Mouse (Mus musculus) lung, postnatal 14 days (tissue): ENCODE data around the gene Mrs2.

Source experiments
- DNase-seq: peaks from one replicate; pipeline ENCODE4 v3.0.0; 2021

Mrs2 gene

GRCm38 (mm10) chr13:25019793-25020539 is at the start of gene Mrs2:
Gene Mrs2 (minus strand): TSS chr13:25020379.
- peak; percentile 88 for DNase-seq

DNA sequence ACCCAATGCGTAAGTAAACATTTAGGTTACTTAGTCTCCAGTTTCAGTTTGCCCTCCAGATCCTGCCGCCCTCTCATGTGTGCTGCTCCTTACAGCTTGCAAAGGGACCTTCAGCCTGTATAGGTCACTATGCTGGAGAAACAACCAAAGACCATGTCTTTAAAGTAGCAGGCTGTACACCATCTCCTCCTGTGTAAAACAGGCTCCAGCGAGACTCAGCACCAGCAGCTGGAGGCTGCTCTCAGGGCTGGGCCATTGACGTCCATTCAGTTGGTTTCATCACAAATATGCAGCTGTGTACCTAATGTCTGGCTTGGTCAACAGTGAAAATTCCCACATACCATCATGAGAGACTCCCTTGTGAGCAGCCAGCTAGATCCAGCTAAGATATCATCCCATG is 49.6 kb upstream of the Mrs2 start:
- no peak for DNase-seq

- DNase-seq = no peak
Observed at GRCm38 (mm10) chr13:25067183-25067582, 47.0 kb upstream of the Mrs2 start.

DNA sequence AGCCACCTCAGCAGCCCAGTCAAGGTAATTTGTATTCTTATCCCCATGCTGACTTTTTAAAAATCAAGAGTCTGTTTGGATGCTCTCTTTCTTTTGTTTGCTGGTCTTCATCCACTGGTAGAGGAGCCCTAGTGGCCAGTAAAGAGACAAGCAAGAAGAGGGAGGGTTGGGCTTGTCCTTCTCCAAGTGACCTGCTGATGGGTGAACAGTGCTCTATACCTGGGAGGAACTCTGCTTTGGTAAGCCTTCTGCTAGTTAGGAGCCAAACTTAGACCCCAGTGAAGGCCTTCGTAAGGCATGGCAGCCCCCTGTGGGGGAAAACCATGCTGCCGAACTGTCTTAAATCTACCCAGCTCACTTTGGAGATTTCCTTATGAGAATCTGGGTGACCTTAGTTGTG is 46.5 kb upstream of the Mrs2 start:
- DNase-seq = no peak

- DNase-seq = peak; percentile 7
Observed at GRCm38 (mm10) chr13:25055873-25056667, 35.9 kb upstream of the Mrs2 start, which contains the start of gene Dcdc2a. Gene Dcdc2a (plus strand): TSS chr13:25056004.

DNA sequence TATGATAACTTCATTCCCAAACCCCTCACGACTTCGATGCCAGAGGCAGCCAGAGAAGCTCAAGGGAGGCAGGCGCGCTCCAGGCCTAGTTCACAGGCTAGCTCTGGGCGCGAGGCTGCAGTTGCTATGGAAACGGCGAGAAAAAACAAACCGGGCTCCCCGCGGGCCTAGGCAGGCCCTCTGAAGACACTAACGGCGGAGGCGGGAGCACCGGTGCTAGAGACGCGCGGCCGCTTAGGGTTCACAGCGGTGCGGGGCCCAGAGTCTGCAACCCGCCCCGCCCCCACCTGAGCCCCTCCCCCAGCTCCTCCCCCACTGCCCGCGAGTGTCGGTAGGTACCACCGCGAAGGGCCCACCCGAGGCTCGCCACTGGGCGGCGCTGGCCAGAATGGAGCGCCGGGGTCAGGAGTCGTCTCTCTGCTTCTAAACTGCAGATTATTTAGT is 35.0 kb upstream of the Mrs2 start:
- DNase-seq = peak; percentile 36

- DNase-seq = no peak
Observed at GRCm38 (mm10) chr13:25052671-25053070, 32.5 kb upstream of the Mrs2 start.

GRCm38 (mm10) chr13:25039488-25039887 is 19.3 kb upstream of the Mrs2 start:
- no peak for DNase-seq

DNA sequence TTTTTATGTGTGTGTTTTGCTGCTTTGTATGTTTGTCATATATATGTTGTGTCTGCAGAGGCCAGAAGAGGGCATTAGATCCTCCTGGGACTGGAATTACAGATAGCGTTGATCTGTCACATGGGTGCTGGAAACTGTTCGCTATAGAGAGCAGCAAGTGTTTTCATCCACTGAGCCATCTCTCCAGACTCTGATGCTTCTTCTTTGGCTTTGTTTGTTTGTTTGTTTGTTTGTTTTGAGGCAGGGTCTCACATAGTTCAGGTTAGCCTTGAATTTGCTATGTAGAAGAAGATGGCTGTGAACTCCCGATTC is 6.9 kb upstream of the Mrs2 start:
- DNase-seq = no peak

DNA sequence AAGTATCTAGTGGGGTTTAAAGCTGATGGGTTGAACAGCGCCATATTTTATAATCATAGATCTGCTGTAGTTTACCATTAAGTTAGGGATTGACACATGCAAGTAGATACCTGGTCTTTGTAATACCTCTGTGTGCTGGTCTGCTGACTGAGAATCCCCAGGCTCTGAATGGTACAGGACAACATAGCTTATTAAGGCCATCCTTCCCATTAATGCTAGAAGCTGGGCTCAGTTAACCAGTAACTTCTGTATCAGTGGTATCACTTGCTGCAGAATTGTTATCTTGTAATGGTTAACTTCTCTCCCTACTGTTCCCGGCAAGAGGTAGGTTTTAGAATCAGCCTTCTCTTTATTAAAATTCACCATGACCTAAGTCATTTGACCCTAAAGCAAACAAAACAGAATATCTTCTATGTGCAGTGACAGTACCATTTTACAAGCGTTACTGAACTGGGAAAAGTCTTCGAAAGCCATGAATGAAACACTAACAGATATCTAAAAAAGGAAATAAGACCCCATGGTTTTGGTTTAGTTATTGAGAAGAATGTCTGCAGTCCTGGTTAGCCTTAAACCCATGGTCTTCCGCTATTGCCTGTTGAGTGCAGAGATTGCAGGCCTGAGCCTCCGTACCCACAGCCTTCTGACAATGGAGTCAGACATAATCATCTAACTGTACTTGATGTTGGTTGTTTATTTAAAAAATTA is 6.4 kb upstream of the Mrs2 start:
- no peak for DNase-seq

GRCm38 (mm10) chr13:25024655-25025054 is 4.5 kb upstream of the Mrs2 start:
- DNase-seq = peak; percentile 57

GRCm38 (mm10) chr13:25023129-25023528 is 3.0 kb upstream of the Mrs2 start:
- no peak for DNase-seq

DNA sequence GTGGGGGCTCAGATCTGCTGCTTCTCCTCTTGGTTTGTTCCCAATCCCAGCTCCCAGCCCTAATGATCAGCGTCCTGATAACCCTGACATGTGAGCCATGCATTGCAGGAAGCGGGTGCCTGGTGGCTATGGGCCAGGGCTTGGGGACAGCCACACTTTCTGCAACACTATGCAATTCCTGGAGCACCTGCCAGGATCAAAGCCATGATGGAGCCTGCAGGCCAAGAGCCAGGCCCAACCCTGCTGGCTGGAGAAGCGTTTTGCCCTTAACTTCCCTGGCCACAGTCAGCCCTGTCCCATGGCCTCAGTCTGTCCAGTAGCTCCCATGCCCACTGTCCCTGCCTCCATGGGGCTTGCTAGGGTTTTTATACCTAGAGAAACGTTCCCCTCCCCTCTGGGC is 2.2 kb upstream of the Mrs2 start:
- no peak for DNase-seq

GRCm38 (mm10) chr13:25020540-25020892 is 337 bp upstream of the Mrs2 start:
- DNase-seq = no peak

DNA sequence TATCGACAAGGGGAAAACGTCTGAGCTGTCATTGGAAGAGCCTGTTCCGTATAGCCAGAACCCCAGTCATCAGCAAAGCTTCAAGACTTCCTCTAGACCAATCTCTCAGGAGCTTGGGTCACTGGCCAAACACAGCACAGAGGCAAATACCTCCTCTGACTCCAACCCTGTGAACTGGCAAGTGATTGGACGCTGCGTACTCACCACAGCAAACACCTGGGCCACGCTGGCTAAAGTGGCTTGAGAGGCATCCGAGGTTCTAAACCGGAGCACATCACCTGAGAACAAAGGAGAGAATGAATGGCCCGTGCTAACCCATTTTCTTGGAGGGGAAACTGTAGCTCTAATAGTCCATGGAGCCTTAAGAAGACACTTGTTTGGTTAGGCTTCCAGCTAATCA is 1.9 kb downstream of the Mrs2 start:
- no peak for DNase-seq

- peak; percentile 56 for DNase-seq
Observed at GRCm38 (mm10) chr13:25007115-25007514, 13.1 kb downstream of the Mrs2 start.

GRCm38 (mm10) chr13:25002965-25003364 is 17.2 kb downstream of the Mrs2 start:
- no peak for DNase-seq

- DNase-seq = no peak
Observed at GRCm38 (mm10) chr13:24999538-24999937, 20.6 kb downstream of the Mrs2 start.

GRCm38 (mm10) chr13:24993160-24993559 is 27.0 kb downstream of the Mrs2 start:
- DNase-seq = no peak

GRCm38 (mm10) chr13:24989006-24989405 is 31.2 kb downstream of the Mrs2 start:
- no peak for DNase-seq

GRCm38 (mm10) chr13:24988391-24988790 is 31.8 kb downstream of the Mrs2 start:
- DNase-seq = peak; percentile 70

DNA sequence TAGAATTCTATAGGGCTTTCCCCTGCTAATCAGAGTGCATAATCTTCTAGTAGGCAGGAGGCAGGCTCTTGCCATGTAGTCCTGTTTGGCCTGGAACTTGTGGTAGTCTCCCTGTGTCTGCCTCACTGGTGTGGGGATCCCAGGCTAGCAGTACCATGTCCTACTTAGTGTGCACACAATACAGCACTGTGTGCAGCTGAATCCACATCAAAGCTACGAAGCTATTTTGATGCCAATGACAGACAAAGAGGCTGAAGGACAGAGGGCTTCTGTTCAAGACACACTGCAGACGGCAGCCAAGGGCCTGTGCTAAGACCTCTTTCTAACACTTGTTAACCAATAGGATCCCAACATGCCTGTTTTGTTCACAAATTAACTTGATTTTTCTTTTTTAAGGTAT is 34.7 kb downstream of the Mrs2 start:
- no peak for DNase-seq

GRCm38 (mm10) chr13:24981031-24981430 is 39.1 kb downstream of the Mrs2 start:
- DNase-seq = no peak

DNA sequence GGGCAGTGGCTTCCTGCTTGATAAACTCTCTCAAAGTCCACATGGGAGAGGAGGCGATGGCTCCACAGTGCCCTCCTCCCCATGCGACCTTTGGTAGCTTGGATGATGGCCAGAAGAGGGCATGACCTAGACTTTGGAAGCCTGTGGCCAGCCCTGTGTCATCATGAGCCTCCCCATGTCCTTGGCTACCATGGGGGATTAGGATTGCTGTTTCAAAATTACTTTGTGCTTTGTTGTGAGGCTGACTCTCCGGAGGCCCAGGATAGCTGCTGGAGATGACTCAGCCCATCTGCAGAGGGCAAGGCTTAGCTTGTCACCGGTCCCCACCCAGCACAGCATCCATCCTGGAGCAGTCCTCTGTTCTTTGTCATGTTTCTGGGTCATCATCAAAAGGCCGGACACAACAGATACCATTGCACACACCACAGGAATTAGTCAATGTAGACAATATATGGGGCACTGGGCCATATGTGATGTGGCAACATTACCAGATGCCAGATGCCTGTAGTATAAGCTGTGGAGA is 42.3 kb downstream of the Mrs2 start:
- DNase-seq = no peak
